Mouse (Mus musculus): ENCODE data around the gene Sec23b. TPM values are rescaled to one million over a fixed set of nuclear protein-coding genes. Genes with fewer than 3 reads are reported as not detected.
A peak's percentile ranks its signal among the peaks of the same experiment; 100 is the strongest.

Sec23b gene
- 10 to 100 TPM; 32.4 to 36.6 TPM for total RNA-seq (2021)

GRCm38 (mm10) chr2:144555820-144556552 lies at the start of gene Sec23b:
Gene Sec23b, plus strand, starts transcription at chr2:144556229.
- intact Hi-C loops (cut with DNase I) = loop anchor here (1.0 to 5.0 kb wide), 2 partner anchors 29 to 36 kb away; partner anchors contain the start of genes Dzank1, Polr3f and Smim26
- DNase-seq = peak; percentile 98

- no peak for DNase-seq
Measured at GRCm38 (mm10) chr2:144514619-144515018, 41.4 kb upstream of the Sec23b start.

GRCm38 (mm10) chr2:144519772-144520171 lies 36.3 kb upstream of the Sec23b start:
- intact Hi-C loops (cut with DNase I) = no loop called here
- no peak for DNase-seq

More at GRCm38 (mm10) chr2:144514619-144515018, 41.4 kb upstream of the Sec23b start:
- intact Hi-C loops (cut with DNase I) = no loop called here

- intact Hi-C loops (cut with DNase I) = no loop called here
- no peak for DNase-seq
Measured at GRCm38 (mm10) chr2:144525856-144526255, 30.2 kb upstream of the Sec23b start.

GRCm38 (mm10) chr2:144526981-144527820 lies 28.8 kb upstream of the Sec23b start, which contains the start of the genes Dzank1 and Polr3f:
Gene Dzank1, minus strand, starts transcription at chr2:144527414.
Gene Polr3f, plus strand, starts transcription at chr2:144527718.
- peak; percentile 96 to 98 for DNase-seq
- intact Hi-C loops (cut with DNase I) = loop anchor here (1.0 kb wide), 1 partner anchor 28 kb away; no protein-coding TSS in a partner anchor

GRCm38 (mm10) chr2:144527821-144528174 lies 28.2 kb upstream of the Sec23b start:
- no peak for DNase-seq
- intact Hi-C loops (cut with DNase I) = loop anchor here (1.0 kb wide), 1 partner anchor 28 kb away; no protein-coding TSS in a partner anchor

GRCm38 (mm10) chr2:144537123-144537522 lies 18.9 kb upstream of the Sec23b start:
- intact Hi-C loops (cut with DNase I) = no loop called here
- DNase-seq = no peak

- DNase-seq = no peak
- intact Hi-C loops (cut with DNase I) = no loop called here
Measured at GRCm38 (mm10) chr2:144541246-144541645, 14.8 kb upstream of the Sec23b start.

GRCm38 (mm10) chr2:144543670-144544069 lies 12.4 kb upstream of the Sec23b start:
- intact Hi-C loops (cut with DNase I) = no loop called here
- peak in 1 of 2 experiments; percentile 13 for DNase-seq

- peak; percentile 44 to 45 for DNase-seq
Measured at GRCm38 (mm10) chr2:144544630-144545029, 11.4 kb upstream of the Sec23b start.

GRCm38 (mm10) chr2:144545061-144545460 lies 11.0 kb upstream of the Sec23b start:
- intact Hi-C loops (cut with DNase I) = no loop called here
- DNase-seq = no peak

More at GRCm38 (mm10) chr2:144544630-144545029, 11.4 kb upstream of the Sec23b start:
- intact Hi-C loops (cut with DNase I) = no loop called here

- DNase-seq = no peak
- intact Hi-C loops (cut with DNase I) = no loop called here
Measured at GRCm38 (mm10) chr2:144545481-144545880, 10.5 kb upstream of the Sec23b start.

GRCm38 (mm10) chr2:144547559-144547958 lies 8.5 kb upstream of the Sec23b start:
- intact Hi-C loops (cut with DNase I) = no loop called here
- no peak for DNase-seq

- peak; percentile 67 to 68 for DNase-seq
- intact Hi-C loops (cut with DNase I) = no loop called here
Measured at GRCm38 (mm10) chr2:144550529-144550928, 5.5 kb upstream of the Sec23b start, which contains the start of gene Rbbp9. Gene Rbbp9, minus strand, starts transcription at chr2:144550869.

- DNase-seq = no peak
- intact Hi-C loops (cut with DNase I) = no loop called here
Measured at GRCm38 (mm10) chr2:144553905-144554304, 2.1 kb upstream of the Sec23b start.

- no peak for DNase-seq
- intact Hi-C loops (cut with DNase I) = loop anchor here (1.0 to 5.0 kb wide), 2 partner anchors 28 to 37 kb away; partner anchors contain the start of genes Dzank1, Polr3f and Smim26
Measured at GRCm38 (mm10) chr2:144555286-144555819, 676 bp upstream of the Sec23b start.

GRCm38 (mm10) chr2:144588723-144589122 lies 32.7 kb downstream of the Sec23b start:
- no peak for DNase-seq
- intact Hi-C loops (cut with DNase I) = no loop called here

GRCm38 (mm10) chr2:144593036-144593435 lies 37.0 kb downstream of the Sec23b start:
- intact Hi-C loops (cut with DNase I) = loop anchor here (5.0 kb wide), 1 partner anchor 36 kb away; the partner anchor contains the start of gene Sec23b
- peak in 1 of 2 experiments; percentile 3 for DNase-seq

GRCm38 (mm10) chr2:144593951-144594651 lies 38.1 kb downstream of the Sec23b start, which contains the start of gene Smim26:
Gene Smim26, plus strand, starts transcription at chr2:144594054.
- intact Hi-C loops (cut with DNase I) = loop anchor here (5.0 kb wide), 1 partner anchor 37 kb away; the partner anchor contains the start of gene Sec23b
- DNase-seq = peak; percentile 83 to 85

- intact Hi-C loops (cut with DNase I) = no loop called here
Measured at GRCm38 (mm10) chr2:144598006-144598405, 42.0 kb downstream of the Sec23b start.

More at GRCm38 (mm10) chr2:144598006-144598405, 42.0 kb downstream of the Sec23b start:
- no peak for DNase-seq

Measured in heart, postnatal 10 days (tissue).